Mouse (Mus musculus): ENCODE results near the gene 4921507P07Rik. TPM values are rescaled to one million over a fixed set of nuclear protein-coding genes. Genes with fewer than 3 reads are reported as not detected.

Gene 4921507P07Rik
- polyA plus RNA-seq, 1 experiment = 232 TPM

DNA sequence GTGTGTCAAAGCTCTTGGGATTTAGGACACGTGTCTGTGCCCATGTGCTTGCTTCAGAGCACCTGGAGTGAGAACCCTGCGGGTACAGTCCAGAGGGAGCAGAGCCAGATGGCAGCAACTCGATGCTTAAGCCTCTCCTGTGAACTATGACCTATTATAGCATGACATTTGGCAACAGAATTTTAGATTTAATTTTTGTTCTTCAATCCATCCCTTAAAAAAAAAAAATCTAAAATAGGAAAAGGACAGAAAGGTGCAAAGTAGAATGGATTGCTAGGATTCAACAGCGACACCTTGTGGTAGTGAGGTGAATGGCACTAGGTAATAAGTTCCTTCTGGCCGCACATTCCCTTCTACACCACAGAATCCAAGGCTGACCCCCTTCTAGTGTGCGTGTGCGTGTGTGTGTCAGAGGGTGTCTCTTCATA, 69.8 kb downstream of the 4921507P07Rik start:
- Histone ChIP-seq H3K4me1 (ENCODE audit: control insufficient read depth, insufficient read depth, low read length) (peaks cover 7% of the 10 kb centered on the region), H3K36me3 (ENCODE audit: control insufficient read depth, insufficient read depth, low read length) (no peaks in the 10 kb centered on the region), H3K4me3 (ENCODE audit: control insufficient read depth, low read depth, low read length) (no peak overlapping the region), H3K27me3 (ENCODE audit: control insufficient read depth, insufficient read depth, low read length) (no peaks in the 10 kb centered on the region; the same call in 1 of the 2 replicates), H3K27ac (ENCODE audit: control insufficient read depth, insufficient read depth, low read depth, low read length) (no peak overlapping the region)
- TF ChIP-seq POLR2A (IDR thresholded peaks at IDR 0.05; ENCODE audit: control insufficient read depth, low read depth, low read length) (no peak), CTCF (IDR thresholded peaks at IDR 0.05; ENCODE audit: control insufficient read depth, insufficient read depth, insufficient replicate concordance, low read depth, low read length) (peak; percentile 74; the same call in 1 of the 2 replicates)

- H3K36me3 ChIP-seq (ENCODE audit: control insufficient read depth, insufficient read depth, low read length) = no peaks in the 10 kb centered on the region
- H3K27ac ChIP-seq (ENCODE audit: control insufficient read depth, insufficient read depth, low read depth, low read length) = no peak overlapping the region
- H3K4me1 ChIP-seq (ENCODE audit: control insufficient read depth, insufficient read depth, low read length) = peaks cover 7% of the 10 kb centered on the region
- TF ChIP-seq POLR2A (IDR thresholded peaks at IDR 0.05; ENCODE audit: control insufficient read depth, low read depth, low read length) (no peak), CTCF (IDR thresholded peaks at IDR 0.05; ENCODE audit: control insufficient read depth, insufficient read depth, insufficient replicate concordance, low read depth, low read length) (no peak)
- H3K4me3 ChIP-seq (ENCODE audit: control insufficient read depth, low read depth, low read length) = no peak overlapping the region
- H3K27me3 ChIP-seq (ENCODE audit: control insufficient read depth, insufficient read depth, low read length) = no peaks in the 10 kb centered on the region; the same call in 1 of the 2 replicates
Measured at GRCm38 (mm10) chr6:50525846-50526245, 70.6 kb downstream of the 4921507P07Rik start.

DNA sequence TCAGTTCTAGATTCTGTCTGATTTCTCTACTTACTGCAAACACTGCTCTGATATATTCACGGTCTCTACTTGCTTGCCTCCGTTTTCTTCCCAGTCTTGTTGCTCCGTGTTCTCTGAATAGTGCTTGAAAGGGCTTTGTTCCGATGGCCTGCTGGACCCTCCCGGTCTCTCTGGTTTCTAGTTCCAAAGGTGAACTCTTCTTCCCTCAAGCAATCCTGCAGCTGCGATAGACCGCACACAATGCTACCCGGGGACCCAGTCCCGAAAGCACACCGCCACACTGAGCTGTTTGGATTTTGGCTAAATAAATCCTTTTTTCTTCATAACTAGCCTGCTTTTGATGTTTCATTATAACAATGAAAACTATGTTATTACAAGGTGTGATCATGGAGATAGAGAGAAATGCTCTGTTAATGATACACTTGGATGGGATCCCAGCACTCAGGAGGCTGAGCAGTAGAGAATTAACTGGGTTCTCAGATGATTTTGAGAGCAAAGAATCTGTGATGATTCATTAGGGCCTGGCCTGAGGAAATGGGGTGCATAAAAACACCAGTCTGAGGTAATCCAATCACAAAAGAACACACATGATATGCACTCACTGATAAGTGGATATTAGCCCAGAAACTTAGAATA, 72.1 kb downstream of the 4921507P07Rik start:
- H3K4me1 ChIP-seq (ENCODE audit: control insufficient read depth, insufficient read depth, low read length) = peaks cover 7% of the 10 kb centered on the region
- no peaks in the 10 kb centered on the region; the same call in 1 of the 2 replicates for H3K27me3 ChIP-seq (ENCODE audit: control insufficient read depth, insufficient read depth, low read length)
- no peak overlapping the region for H3K27ac ChIP-seq (ENCODE audit: control insufficient read depth, insufficient read depth, low read depth, low read length)
- H3K4me3 ChIP-seq (ENCODE audit: control insufficient read depth, low read depth, low read length) = no peak overlapping the region
- TF ChIP-seq POLR2A (IDR thresholded peaks at IDR 0.05; ENCODE audit: control insufficient read depth, low read depth, low read length) = no peak
- no peak for TF ChIP-seq CTCF (IDR thresholded peaks at IDR 0.05; ENCODE audit: control insufficient read depth, insufficient read depth, insufficient replicate concordance, low read depth, low read length)
- no peaks in the 10 kb centered on the region for H3K36me3 ChIP-seq (ENCODE audit: control insufficient read depth, insufficient read depth, low read length)

Other genes with a start within 250 kb of the 4921507P07Rik start
- gene Osbpl3, start 140.4 kb downstream of the 4921507P07Rik start, polyA plus RNA-seq (2012; rRNA removed) = 0.32 and 0.41 TPM in 2 replicates
- gene Cycs, start 30.1 kb downstream of the 4921507P07Rik start, polyA plus RNA-seq (2012; rRNA removed) = 2.1 and 3.7 TPM in 2 replicates
- not detected in 2 replicates for gene Npvf, start 57.8 kb upstream of the 4921507P07Rik start, polyA plus RNA-seq (2012; rRNA removed)

All from testis, adult 2 months (tissue).